Mouse (Mus musculus): Measurements from ENCODE around the gene Gm5891. TPM values are rescaled to one million over a fixed set of nuclear protein-coding genes. Genes with fewer than 3 reads are reported as not detected.
"Not testable (repeated sequence)": the region's sequence is repeated elsewhere in the genome, so short reads cannot be mapped to it uniquely, and the experiment has no call there.

Gm5891 gene
- polyA plus RNA-seq (2015; fragmentation: Nextera tagmentation; extraction: Ambion mirVana): not detected in 2 replicates

- H3K36me3 ChIP-seq; H3K4me3 ChIP-seq; H3K9me3 ChIP-seq (replicated peaks); H3K9ac ChIP-seq; H3K4me2 ChIP-seq; H3K27ac ChIP-seq; H3K4me1 ChIP-seq (replicated peaks); H3K27me3 ChIP-seq; ATAC-seq (replicated peaks; ENCODE audit: insufficient number of reproducible peaks, insufficient read depth, low FRiP score, low read depth): not testable (repeated sequence)
- WGBS: no CpG with 5 or more reads among the region's 1 CpGs
These were observed at the start of gene Gm5891 for GRCm38 (mm10) chr7:21921191-21921590. Gene Gm5891, minus strand, starts transcription at chr7:21921291.

Other genes with a start within 250 kb of the Gm5891 start
- gene Gm4175, start 159.8 kb downstream of the Gm5891 start, polyA plus RNA-seq (2015; fragmentation: Nextera tagmentation; extraction: Ambion mirVana): not detected in 2 replicates
- not detected in 2 replicates for gene Gm4177, start 124.6 kb downstream of the Gm5891 start, polyA plus RNA-seq (2015; fragmentation: Nextera tagmentation; extraction: Ambion mirVana)
- gene Vmn1r135, start 88.9 kb downstream of the Gm5891 start, polyA plus RNA-seq (2015; fragmentation: Nextera tagmentation; extraction: Ambion mirVana): not detected in 2 replicates
- not detected in 2 replicates for gene Gm5725, start 77.0 kb downstream of the Gm5891 start, polyA plus RNA-seq (2015; fragmentation: Nextera tagmentation; extraction: Ambion mirVana)
- not detected in 2 replicates for gene Vmn1r137, start 73.3 kb upstream of the Gm5891 start, polyA plus RNA-seq (2015; fragmentation: Nextera tagmentation; extraction: Ambion mirVana)
- gene Vmn1r138, start 107.6 kb upstream of the Gm5891 start, polyA plus RNA-seq (2015; fragmentation: Nextera tagmentation; extraction: Ambion mirVana): not detected in 2 replicates
- not detected in 2 replicates for gene Gm6176, start 135.0 kb upstream of the Gm5891 start, polyA plus RNA-seq (2015; fragmentation: Nextera tagmentation; extraction: Ambion mirVana)
- not detected in 2 replicates for gene Vmn1r139, start 147.8 kb upstream of the Gm5891 start, polyA plus RNA-seq (2015; fragmentation: Nextera tagmentation; extraction: Ambion mirVana)
- not detected in 2 replicates for gene Gm16451, start 197.0 kb upstream of the Gm5891 start, polyA plus RNA-seq (2015; fragmentation: Nextera tagmentation; extraction: Ambion mirVana)
- not detected in 2 replicates for gene Gm10666, start 213.4 kb upstream of the Gm5891 start, polyA plus RNA-seq (2015; fragmentation: Nextera tagmentation; extraction: Ambion mirVana)
- not detected in 2 replicates for gene Vmn1r142, start 242.7 kb upstream of the Gm5891 start, polyA plus RNA-seq (2015; fragmentation: Nextera tagmentation; extraction: Ambion mirVana)

Measured in heart, embryonic 15.5 days (tissue).